In the genomic region with DNA sequence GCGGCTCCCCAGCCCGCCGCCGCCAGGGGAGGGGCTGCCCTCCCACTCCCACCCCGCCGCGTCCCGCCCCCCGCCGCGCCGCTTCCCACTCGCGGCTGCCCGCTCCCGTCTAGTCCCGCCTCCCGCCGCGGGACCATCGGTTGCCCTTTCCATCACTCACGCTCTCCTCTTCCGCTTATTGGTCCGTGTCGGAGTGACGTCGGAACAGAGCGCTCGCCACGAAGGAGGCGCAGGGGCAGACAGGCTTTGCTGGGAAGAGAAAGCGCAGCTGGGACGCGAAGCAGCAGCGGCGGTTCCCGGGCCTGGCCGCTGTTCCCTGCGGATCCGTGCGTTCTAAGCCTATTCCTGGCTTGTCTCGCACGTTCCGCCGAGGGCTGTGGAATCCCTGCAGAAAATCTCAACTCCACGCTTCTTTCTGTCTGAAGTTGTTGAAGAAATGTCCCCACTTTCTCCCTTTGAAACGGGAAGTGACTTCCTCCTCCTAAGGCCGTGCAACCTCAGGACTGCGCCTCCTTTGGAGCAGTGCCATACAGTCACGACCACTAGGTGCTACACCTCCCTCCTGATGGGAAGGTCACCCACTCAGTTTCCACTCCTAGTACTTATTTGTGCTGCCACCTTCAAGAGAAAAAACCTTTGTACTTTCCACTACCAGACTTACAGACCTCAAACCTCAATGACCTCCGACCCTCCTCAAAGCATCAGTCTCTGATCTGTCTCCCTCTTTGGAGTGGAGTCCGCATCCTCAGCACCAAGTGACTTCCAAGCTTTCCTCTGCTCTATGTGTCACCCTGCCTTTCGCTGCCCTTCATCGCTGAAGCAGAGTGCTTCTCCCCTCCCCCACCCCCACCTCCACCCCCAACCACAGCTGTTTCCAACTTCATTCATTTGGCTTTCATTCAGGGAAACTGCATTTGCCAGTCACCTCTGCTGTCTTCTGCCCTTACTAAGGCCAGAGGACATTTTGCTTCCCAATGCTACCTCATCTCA, we compare ENCODE assay signal across 8 mouse cellular contexts. TPM values are rescaled to one million over a fixed set of nuclear protein-coding genes. Genes with fewer than 3 reads are reported as not detected.
DNase-seq lines count a peak whose midpoint lies in the region; ATAC-seq lines count a peak whose summit lies in the region.

TSS of gene Tmtc4 (minus strand) at position 810 of the 990 bp plus-strand sequence.

- H3K4me1 ChIP-seq in hindbrain, embryonic 15.5 days (replicated peaks), result peaks cover 37% of the 10 kb centered on the region

- ATAC-seq in hindbrain, embryonic 15.5 days (ENCODE audit: low FRiP score, low read depth), result peak; percentile 98

- peak within 1 kb of the TSS; percentile 83 for H3K4me2 ChIP-seq in hindbrain, embryonic 15.5 days

- H3K27me3 ChIP-seq in hindbrain, embryonic 15.5 days, result no peaks in the 10 kb centered on the region

- H3K9me3 ChIP-seq in hindbrain, embryonic 15.5 days, result no peaks in the 10 kb centered on the region

- peak within 1 kb of the TSS; percentile 74 for H3K4me3 ChIP-seq in hindbrain, embryonic 15.5 days

- WGBS in hindbrain, embryonic 15.5 days, result 1% methylated on average over 39 of the region's 54 CpGs

- DNase-seq in T-cell, adult 2 months (ENCODE audit: low spot score), result peak; percentile 90
- peak; percentile 92 to 94 for DNase-seq in cerebellum, postnatal 36 days
- peak; percentile 92 to 93 for DNase-seq in frontal cortex, postnatal 36 days (ENCODE audit: low spot score in 2 of 2)
- peak; percentile 90 for DNase-seq in left cerebral cortex, adult 11 months (ENCODE audit: low spot score)
- peak; percentile 96 to 97 for DNase-seq in lung, postnatal 4 days
- peak; percentile 94 for DNase-seq in retina, postnatal 7 days (ENCODE audit: low read depth, low spot score)
- peak; percentile 73 for DNase-seq in urinary bladder, postnatal 10 days (ENCODE audit: low spot score)

- peak within 1 kb of the TSS; percentile 85 for H3K9ac ChIP-seq in hindbrain, embryonic 15.5 days

- H3K27ac ChIP-seq in hindbrain, embryonic 15.5 days (replicated peaks), result peak within 1 kb of the TSS; percentile 94

- no peaks in the 10 kb centered on the region for H3K36me3 ChIP-seq in hindbrain, embryonic 15.5 days

RNA-seq across cellular contexts. Expression of gene Tmtc4, which starts in this region (rescaled TPM):
- 47.5 and 50.6 TPM in 2 replicates for polyA plus RNA-seq in hindbrain, embryonic 15.5 days (2015; fragmentation: Nextera tagmentation; extraction: Ambion mirVana)

Comparison
In these comparisons a context has a peak if more than half of its experiments do, and no peak if none do; other contexts are left out.
1. Peak in every context shown above with its lines: DNase-seq, ATAC-seq, H3K4me3 ChIP-seq and H3K27ac ChIP-seq.